Comparison of ENCODE assay signal across 14 mouse cellular contexts in the genomic region with DNA sequence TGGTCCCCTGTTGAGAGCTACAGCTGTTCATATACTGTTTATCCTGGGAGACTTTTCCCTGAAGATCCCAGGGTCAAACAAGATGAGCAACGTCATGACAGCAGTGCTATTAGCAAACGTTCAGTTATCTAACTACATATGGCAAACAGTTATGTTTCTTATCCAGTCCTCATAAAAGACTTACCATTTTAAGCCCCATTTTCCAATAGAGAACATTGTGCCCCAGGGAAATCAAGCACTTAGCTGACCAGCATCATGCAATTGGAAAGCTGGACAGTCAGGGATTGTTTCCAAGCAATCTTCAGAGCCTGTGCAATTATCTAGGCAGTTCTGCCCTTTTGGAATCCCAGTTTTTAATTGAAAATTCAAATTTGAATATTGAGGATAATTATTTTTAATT.
"Had no signal": no experiment of that assay in that cellular context is flagged by ENCODE, and none has a peak within 500 bp of the region (broad histone marks: within the 10 kb centered on the region; RNA-seq: fewer than 3 reads in every experiment).

No protein-coding gene starts in this region.

- H3K4me1 ChIP-seq: limb, embryonic 12.5 days; neural tube, embryonic 15.5 days had no signal

- H3K9me3 ChIP-seq: limb, embryonic 12.5 days; neural tube, embryonic 15.5 days had no signal

- H3K9ac ChIP-seq: limb, embryonic 12.5 days; liver, embryonic 14.5 days; neural tube, embryonic 15.5 days had no signal

- H3K4me3 ChIP-seq: layer of hippocampus, adult 2 months; limb, embryonic 12.5 days; myocyte; neural tube, embryonic 15.5 days had no signal

- DNase-seq: kidney, postnatal 10 days; kidney, postnatal 4 days; liver; lung, adult 18-20 months; midbrain, embryonic 14.5 days; right cerebral cortex, adult 18-20 months; right cerebral cortex, postnatal 25 days; thymus, postnatal 4 days had no signal

- H3K27ac ChIP-seq: layer of hippocampus, adult 2 months; limb, embryonic 12.5 days; liver, embryonic 14.5 days; neural tube, embryonic 15.5 days; stomach, postnatal 0 days had no signal

- H3K36me3 ChIP-seq: limb, embryonic 12.5 days; neural tube, embryonic 15.5 days had no signal

- H3K4me2 ChIP-seq: limb, embryonic 12.5 days; neural tube, embryonic 15.5 days had no signal

- H3K27me3 ChIP-seq: limb, embryonic 12.5 days; neural tube, embryonic 15.5 days had no signal
